Mouse (Mus musculus) liver, postnatal 0 days (tissue): ENCODE measurements around the gene Rbms3. TPM values are rescaled to one million over a fixed set of nuclear protein-coding genes. Genes with fewer than 3 reads are reported as not detected.

ENCODE experiments used
- ATAC-seq: fragments of 200-750 bp; cut with Nextera tagmentation; 2 replicates; pipeline ENCODE4 v1.8.0; 2017; ENCODE audit warnings: mild to moderate bottlenecking, moderate library complexity
- DNase-seq: peaks from one replicate; pipeline ENCODE4 v3.0.0-alpha.2; 2016
- H3K27ac ChIP-seq: fragments of 300-500 bp; sonication (generic); 2 replicates; pipeline ENCODE4 v1.5.1; 2014; ENCODE audit warnings: antibody characterized with exemption, moderate library complexity, mild to moderate bottlenecking, low read depth
- H3K27me3 ChIP-seq: fragments of 300-500 bp; sonication (generic); 2 replicates; pipeline ENCODE4 v1.6.1; 2014; ENCODE audit warnings: low read length, control low read depth, mixed read lengths; ENCODE audit not compliant: insufficient read depth
- H3K36me3 ChIP-seq: fragments of 300-500 bp; sonication (generic); replicated peaks from 2 replicates; pipeline ENCODE4 v1.6.1; 2014; ENCODE audit warnings: mild to moderate bottlenecking, control low read depth, low read length, moderate library complexity, mixed read lengths; ENCODE audit not compliant: insufficient read depth
- H3K4me1 ChIP-seq: fragments of 300-500 bp; sonication (generic); 2 replicates; pipeline ENCODE4 v1.6.1; 2014; ENCODE audit warnings: antibody characterized with exemption, mild to moderate bottlenecking, control low read depth; ENCODE audit not compliant: insufficient read depth
- H3K4me2 ChIP-seq: fragments of 300-500 bp; sonication (generic); 2 replicates; pipeline ENCODE4 v1.6.1; 2014; ENCODE audit warnings: low read depth, mild to moderate bottlenecking, low read length, moderate library complexity, mixed read lengths
- H3K4me3 ChIP-seq: fragments of 300-500 bp; sonication (generic); 2 replicates; pipeline ENCODE4 v1.5.1; 2014; ENCODE audit warnings: low read depth, low read length
- H3K9ac ChIP-seq: fragments of 300-500 bp; sonication (generic); replicated peaks from 2 replicates; pipeline ENCODE4 v1.6.1; 2014; ENCODE audit warnings: mild to moderate bottlenecking, moderate library complexity
- H3K9me3 ChIP-seq: fragments of 300-500 bp; sonication (generic); 2 replicates; pipeline ENCODE4 v1.6.1; 2016; ENCODE audit warnings: mild to moderate bottlenecking, control low read depth, low read length, mixed read lengths
- CTCF ChIP-seq: sonication (generic); IDR thresholded peaks from 2 replicates; pipeline ENCODE4 v1.5.1; 2016; ENCODE audit warnings: antibody characterized with exemption, low read depth
- EP300 ChIP-seq: IDR thresholded peaks from 2 replicates; pipeline ENCODE4 v1.6.1; 2016; ENCODE audit warnings: antibody characterized with exemption, low read depth, mild to moderate bottlenecking
- WGBS: fragments of 180-500 bp; shearing (Covaris S2); extraction: QIAGEN DNeasy Blood & Tissue Kit; methylation state at CpG from one replicate; pipeline ENCODE4 v1.1.7; 2014; ENCODE audit not compliant: insufficient replicate concordance; 5-methylcytosine and 5-hydroxymethylcytosine counted together
- polyA plus RNA-seq: library from polyadenylated mRNA; unstranded; fragments of >200 nt; fragmentation: Nextera tagmentation; extraction: Ambion mirVana; gene quantifications from 2 replicates; pipeline ENCODE4 v1.2.1, GENCODE M21; 2015

The Rbms3 gene
- polyA plus RNA-seq, 1 experiment from 2014 or later = 2.8 TPM

DNA sequence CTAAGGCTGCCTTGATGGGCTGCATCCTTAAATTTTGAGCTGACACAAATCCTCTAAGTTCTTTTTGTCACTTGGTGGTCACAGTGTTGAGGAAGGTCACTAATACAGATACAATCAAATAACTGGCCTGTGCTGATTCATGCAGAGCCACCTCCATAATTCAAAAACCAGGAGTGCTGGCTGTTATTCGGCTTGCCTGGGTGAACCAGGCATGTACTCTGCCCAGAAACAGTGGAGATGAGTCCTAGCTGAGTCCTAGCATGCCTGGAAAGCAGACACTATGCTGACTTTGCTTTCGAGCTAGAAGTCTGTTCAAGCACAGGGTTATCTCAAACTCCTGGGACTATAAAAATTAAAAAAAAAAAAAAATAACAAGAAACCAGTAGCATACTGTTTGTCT, 972.6 kb downstream of the Rbms3 start:
- Histone ChIP-seq H3K36me3 (no peaks in the 10 kb centered on the region), H3K27me3 (no peaks in the 10 kb centered on the region), H3K9me3 (no peaks in the 10 kb centered on the region; the same call in 1 of the 2 replicates), H3K4me3 (no peak overlapping the region), H3K9ac (no peak overlapping the region), H3K4me2 (no peak overlapping the region), H3K27ac (no peak overlapping the region), H3K4me1 (no peaks in the 10 kb centered on the region)
- WGBS = 78% methylated on average over 2 of the region's 2 CpGs
- TF ChIP-seq CTCF (no peak), EP300 (no peak)
- DNase-seq (no peak), ATAC-seq (no peak)

DNA sequence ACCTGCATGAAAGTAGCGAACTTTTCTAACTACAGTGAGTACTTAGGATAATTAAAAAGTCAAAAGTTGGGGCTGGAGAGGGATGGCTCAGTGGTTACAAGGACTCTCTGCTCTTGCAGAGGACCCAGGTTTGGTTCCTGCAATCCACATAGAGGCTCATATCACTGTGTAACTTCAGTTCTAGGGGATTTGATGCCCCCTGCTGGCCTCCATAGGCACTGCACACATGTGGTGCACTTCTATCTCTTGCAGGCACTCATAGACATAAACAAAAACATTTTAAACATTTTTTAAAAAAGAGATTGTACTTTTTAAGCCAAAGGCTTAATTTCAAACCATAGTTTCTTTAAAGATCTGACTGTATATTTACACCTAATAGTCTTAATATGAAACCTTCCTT, 978.3 kb downstream of the Rbms3 start:
- Histone ChIP-seq H3K27ac (no peak overlapping the region), H3K4me2 (no peak overlapping the region), H3K4me1 (no peaks in the 10 kb centered on the region), H3K4me3 (no peak overlapping the region), H3K9ac (no peak overlapping the region), H3K36me3 (no peaks in the 10 kb centered on the region), H3K9me3 (no peaks in the 10 kb centered on the region), H3K27me3 (no peaks in the 10 kb centered on the region)
- 78% methylated on average over 1 of the region's 1 CpGs for WGBS
- DNase-seq (no peak), ATAC-seq (no peak)
- TF ChIP-seq CTCF = peak; percentile 33
- TF ChIP-seq EP300 = no peak

- DNase-seq = no peak
- no peaks in the 10 kb centered on the region for H3K9me3 ChIP-seq
- TF ChIP-seq EP300 = no peak
- no peak for TF ChIP-seq CTCF
- no peak overlapping the region for H3K27ac ChIP-seq
- H3K9ac ChIP-seq = no peak overlapping the region
- H3K4me3 ChIP-seq = no peak overlapping the region
- no peaks in the 10 kb centered on the region for H3K27me3 ChIP-seq
- no peaks in the 10 kb centered on the region for H3K4me1 ChIP-seq
- no peak for ATAC-seq
- no peak overlapping the region for H3K4me2 ChIP-seq
- no peaks in the 10 kb centered on the region for H3K36me3 ChIP-seq
- WGBS = 67% methylated on average over 4 of the region's 4 CpGs
Measured at GRCm38 (mm10) chr9:116649955-116650354, 979.8 kb downstream of the Rbms3 start.

DNA sequence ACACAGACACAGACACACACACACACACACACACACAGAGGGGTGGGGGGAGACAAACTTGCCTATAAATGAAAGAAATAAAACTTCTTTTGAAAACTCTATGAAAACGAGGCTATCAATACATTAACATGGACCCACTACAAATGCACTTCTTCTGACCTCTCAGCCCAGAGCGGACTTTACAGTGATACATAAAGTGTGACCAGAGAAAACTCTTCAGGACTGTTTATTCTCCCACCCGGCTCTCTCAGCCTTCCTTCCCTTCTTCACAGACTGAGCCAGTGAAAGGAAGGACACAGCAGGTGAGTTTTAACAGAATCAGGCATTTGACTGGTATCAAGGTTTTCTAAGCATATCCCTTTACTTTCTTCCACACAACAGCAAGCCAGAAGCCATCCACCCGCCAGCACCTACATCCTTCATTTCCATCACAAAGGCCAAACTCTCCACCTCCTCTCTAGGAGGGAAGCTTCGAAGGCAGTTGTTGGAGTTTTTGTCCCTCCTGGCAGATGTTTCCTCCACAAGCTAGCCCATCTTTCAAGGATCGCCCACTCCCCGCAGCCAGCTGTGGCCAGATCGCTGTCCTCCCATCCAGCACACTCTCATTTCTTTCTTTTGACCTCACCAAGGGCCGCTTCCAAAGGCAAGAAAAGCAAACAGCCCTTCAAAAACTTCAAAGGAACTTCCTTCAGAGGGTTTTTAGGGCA, 980.5 kb downstream of the Rbms3 start:
- no peak overlapping the region for H3K27ac ChIP-seq
- H3K9me3 ChIP-seq = no peaks in the 10 kb centered on the region
- no peaks in the 10 kb centered on the region for H3K4me1 ChIP-seq
- DNase-seq = no peak
- H3K4me3 ChIP-seq = no peak overlapping the region
- H3K9ac ChIP-seq = no peak overlapping the region
- WGBS = 44% methylated on average over 9 of the region's 9 CpGs
- no peaks in the 10 kb centered on the region for H3K36me3 ChIP-seq
- no peak for ATAC-seq
- TF ChIP-seq CTCF (no peak), EP300 (no peak)
- H3K27me3 ChIP-seq = no peaks in the 10 kb centered on the region
- H3K4me2 ChIP-seq = no peak overlapping the region

- 77% methylated on average over 8 of the region's 8 CpGs for WGBS
- no peak for ATAC-seq
Measured at GRCm38 (mm10) chr9:116644616-116645015, 985.1 kb downstream of the Rbms3 start.

DNA sequence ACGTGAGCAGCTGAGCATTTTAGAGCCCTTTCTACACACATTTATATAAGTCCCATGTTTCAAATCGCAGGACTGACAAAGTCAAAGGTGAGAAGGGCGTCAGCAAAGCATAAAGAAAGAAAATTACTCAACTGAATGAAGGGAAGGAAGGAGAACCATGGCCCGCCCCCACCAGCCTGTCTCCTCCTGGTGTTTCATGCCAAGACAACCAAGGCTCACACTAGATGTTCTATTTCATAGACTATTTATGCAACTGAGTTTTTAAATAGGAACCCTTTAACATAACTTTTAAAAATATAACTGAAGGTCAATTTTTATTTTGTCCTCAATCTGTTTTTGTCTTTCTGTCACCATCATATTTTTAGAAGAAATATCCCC, 989.4 kb downstream of the Rbms3 start:
- ATAC-seq (no peak), DNase-seq (no peak)
- TF ChIP-seq CTCF = no peak
- WGBS = 54% methylated on average over 4 of the region's 4 CpGs
- no peak overlapping the region for H3K4me2 ChIP-seq
- no peaks in the 10 kb centered on the region for H3K9me3 ChIP-seq
- H3K4me3 ChIP-seq = no peak overlapping the region
- H3K9ac ChIP-seq = no peak overlapping the region
- no peaks in the 10 kb centered on the region for H3K4me1 ChIP-seq
- H3K36me3 ChIP-seq = no peaks in the 10 kb centered on the region
- no peaks in the 10 kb centered on the region for H3K27me3 ChIP-seq
- H3K27ac ChIP-seq = no peak overlapping the region

More at GRCm38 (mm10) chr9:116644616-116645015, 985.1 kb downstream of the Rbms3 start:
- Histone ChIP-seq H3K4me3 (no peak overlapping the region), H3K27me3 (no peaks in the 10 kb centered on the region), H3K4me2 (no peak overlapping the region), H3K9me3 (no peaks in the 10 kb centered on the region), H3K4me1 (no peaks in the 10 kb centered on the region), H3K36me3 (no peaks in the 10 kb centered on the region), H3K9ac (no peak overlapping the region), H3K27ac (no peak overlapping the region)
- DNase-seq = no peak
- no peak for TF ChIP-seq EP300
- no peak for TF ChIP-seq CTCF
